Mouse (Mus musculus) embryo, embryonic 10 days (tissue): ENCODE measurements at regions not wholly inside any gene's neighbourhood (a gene's known extent, or its start where the extent isn't known, plus 50 kb on each side); places are given as distances from the start of the nearest gene placed in this dataset.

Source experiments
- DNase-seq: peaks from one replicate; pipeline ENCODE4 v3.0.0-alpha.2; 2015; ENCODE audit warnings: low spot score

DNA sequence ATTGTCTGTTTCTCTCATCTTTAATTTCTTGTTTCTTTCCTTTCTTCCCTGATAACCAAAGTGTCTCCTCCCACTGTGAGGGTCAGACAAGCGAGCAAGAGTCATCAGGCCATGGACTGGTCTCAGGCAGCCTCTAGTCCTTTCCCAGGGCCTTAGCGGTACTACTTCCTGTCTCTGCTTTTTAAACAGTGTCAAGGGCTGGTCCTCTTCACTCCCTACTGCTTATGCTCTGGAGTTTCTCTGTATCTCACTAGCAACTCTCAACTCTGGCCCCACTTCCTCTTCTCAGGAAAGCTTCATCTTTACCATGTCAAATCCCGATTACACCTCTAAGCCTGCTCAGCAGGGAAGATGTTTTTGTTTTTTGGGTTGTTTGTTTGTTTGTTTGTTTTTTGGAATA, 124.1 kb downstream of the Pten start:
- no peak for DNase-seq

- DNase-seq: no peak
Measured at GRCm38 (mm10) chr19:32884279-32884678, 127.0 kb downstream of the Pten start.

DNA sequence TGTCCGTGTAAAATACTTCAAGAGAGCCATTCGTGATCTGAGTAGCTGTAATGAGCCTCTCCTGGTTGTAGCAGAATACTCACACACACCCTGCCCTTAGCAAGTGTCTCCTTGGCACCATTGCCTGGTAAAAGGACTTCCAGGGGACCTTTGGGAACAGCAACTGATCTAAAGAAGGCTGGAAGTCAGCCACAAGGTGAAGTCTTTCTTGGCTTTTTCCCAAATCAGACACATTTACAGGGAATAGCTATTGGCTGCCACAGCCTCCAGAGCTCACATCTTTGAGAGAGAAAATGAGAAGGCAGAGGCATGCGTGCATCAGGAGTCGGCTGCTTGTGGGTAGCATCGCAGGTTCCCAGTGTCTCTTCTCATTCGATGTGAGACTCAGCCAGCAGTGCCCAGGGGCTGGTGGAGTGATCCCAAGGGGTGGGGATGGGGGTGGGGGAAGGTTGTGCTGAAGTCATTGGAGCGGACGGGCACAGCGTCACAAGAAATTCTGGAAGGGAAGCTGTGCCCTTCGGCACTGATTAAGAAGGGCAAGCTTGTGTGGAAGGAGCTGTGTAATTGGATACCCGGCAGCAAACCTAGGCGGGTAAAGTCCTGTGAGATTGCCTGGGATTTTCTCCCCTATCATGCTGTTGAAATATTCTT, 128.3 kb downstream of the Pten start:
- peak; percentile 38 for DNase-seq

DNA sequence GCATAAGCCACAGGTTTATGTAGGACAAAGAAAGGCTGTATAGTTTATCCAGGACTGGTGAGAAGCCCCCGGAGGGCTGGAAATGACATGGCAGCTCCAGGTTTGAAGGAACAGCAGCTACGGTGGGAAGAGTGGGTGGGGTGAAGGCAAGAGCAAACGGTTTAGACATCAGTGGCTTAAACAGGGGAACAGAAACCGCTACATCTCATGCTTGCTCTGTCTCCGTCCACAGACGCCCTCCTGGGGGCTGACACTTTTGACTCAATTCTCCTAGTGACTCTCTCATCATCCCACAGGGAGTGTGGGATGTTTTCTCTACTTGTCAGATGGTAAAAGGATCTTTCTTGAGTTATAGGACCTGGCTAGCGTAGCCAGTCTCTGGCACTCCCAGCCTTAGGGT, 129.9 kb downstream of the Pten start:
- no peak for DNase-seq

GRCm38 (mm10) chr19:32888616-32889305, 131.5 kb downstream of the Pten start:
- no peak for DNase-seq

GRCm38 (mm10) chr19:32890801-32891200, 133.5 kb downstream of the Pten start:
- DNase-seq: no peak

- no peak for DNase-seq
Measured at GRCm38 (mm10) chr19:32892469-32892868, 135.2 kb downstream of the Pten start.

GRCm38 (mm10) chr19:32903454-32904108, 146.3 kb downstream of the Pten start:
- DNase-seq: no peak

- no peak for DNase-seq
Measured at GRCm38 (mm10) chr19:32904517-32904916, 147.2 kb downstream of the Pten start.

GRCm38 (mm10) chr19:32905901-32906431, 148.7 kb downstream of the Pten start:
- DNase-seq: no peak

- DNase-seq: no peak
Measured at GRCm38 (mm10) chr19:32906820-32907219, 149.5 kb downstream of the Pten start.

DNA sequence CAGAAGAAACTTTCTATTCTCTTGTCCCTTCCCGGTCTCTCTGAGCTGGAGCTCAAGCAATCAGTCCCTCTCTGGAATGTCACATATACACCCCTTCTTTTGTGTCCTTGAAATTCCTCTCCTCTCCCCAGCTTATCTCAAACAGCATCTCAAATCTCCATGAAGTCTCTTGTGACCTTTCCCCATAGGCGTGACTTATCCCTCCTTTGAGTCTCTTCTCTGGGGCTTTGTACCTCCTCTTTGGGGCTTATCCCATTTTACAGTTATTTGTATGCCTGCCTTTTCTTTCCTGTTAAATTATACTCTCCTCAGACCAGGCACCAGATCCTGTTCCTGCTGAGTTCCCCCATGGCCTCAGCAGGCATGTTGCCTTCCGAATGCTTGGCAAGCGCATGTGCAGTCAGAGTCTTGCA, 152.8 kb downstream of the Pten start:
- DNase-seq: peak; percentile 38

GRCm38 (mm10) chr19:32912323-32912722, 155.0 kb downstream of the Pten start:
- DNase-seq: no peak

GRCm38 (mm10) chr19:32916507-32917280, 159.4 kb downstream of the Pten start:
- DNase-seq: no peak

DNA sequence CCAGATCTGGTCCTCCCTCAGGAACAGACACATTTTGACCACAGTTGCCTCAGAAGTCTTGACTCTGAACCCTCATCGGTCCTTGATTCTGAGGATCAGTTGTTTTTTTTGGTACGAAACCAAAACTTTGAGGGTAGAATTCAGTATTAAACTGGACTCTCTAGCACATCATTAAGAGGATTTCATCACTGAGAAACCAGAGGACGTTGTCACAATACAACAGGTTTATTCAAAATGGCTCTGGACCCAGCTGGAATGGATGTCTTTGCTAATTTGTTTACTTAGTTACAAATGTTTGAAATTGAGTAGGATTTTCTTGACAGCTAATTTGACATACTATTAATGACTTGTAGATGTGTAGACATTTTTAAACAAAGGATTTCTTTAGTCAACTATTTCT, 163.7 kb downstream of the Pten start:
- no peak for DNase-seq

GRCm38 (mm10) chr19:32923911-32924310, 166.6 kb downstream of the Pten start:
- DNase-seq: no peak

- no peak for DNase-seq
Measured at GRCm38 (mm10) chr19:32925628-32926505, 168.6 kb downstream of the Pten start.

- DNase-seq: no peak
Measured at GRCm38 (mm10) chr19:32926571-32926970, 169.3 kb downstream of the Pten start.

DNA sequence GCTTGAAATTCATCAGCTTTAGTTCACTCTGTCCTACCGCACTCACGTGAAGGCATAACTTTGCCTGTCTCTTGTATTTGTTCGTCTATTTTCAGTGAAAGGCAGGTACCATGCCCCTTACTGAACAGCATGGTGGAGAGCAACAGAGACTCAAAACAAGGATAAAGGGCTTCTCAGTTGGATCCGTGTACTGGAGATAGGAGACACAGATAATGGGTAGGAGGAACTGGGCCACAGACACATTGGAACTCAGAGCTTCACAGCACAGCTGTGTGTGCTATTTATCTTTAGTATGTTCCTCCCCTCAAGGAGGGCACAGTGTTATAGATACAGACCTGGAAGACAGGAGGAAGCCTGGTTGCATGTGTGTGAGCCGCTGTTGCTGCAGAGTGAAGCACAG, 176.4 kb downstream of the Pten start:
- DNase-seq: no peak

GRCm38 (mm10) chr19:32935638-32936037, 178.3 kb downstream of the Pten start:
- DNase-seq: no peak

GRCm38 (mm10) chr19:32937591-32937990, 180.3 kb downstream of the Pten start:
- DNase-seq: peak; percentile 24
